Mouse (Mus musculus): Measurements from ENCODE around the gene Rpia.

The Rpia gene

DNA sequence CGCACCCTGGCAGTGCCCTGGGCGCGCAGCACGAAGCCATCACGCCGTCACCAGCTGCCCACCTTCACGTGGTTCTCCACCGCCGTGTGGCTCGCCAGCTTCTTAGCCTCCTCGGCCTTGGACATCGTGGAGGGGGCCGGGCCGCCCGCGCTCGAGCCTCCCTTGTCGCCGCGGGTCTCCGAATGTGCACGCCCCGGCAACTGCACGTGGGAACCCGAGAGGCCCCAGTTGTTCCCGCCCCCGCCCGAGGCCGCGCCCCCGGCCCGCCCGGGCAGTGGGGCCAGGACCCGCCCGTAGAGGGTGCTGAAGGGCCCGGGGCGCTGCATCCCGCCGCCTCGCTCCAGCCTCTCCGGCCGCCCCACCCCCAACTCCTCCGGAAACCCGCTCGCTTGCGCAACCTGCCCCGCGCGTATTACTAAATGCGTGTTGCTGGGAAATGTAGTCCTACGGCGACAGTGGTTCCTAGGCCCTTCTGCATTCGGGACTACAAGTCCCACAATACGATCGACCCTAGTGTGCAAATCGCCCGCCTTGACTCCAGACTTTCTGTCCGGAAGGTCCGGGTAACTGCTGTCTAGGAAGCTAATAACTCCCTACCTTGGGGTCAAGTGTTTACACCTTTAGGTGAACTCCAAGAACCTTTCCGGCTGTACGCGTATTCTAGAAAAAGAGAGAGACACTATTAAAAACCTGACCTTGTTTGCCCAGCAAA is at the start of gene Rpia:
TSS of gene Rpia (minus strand) at position 409 of the 712 bp plus-strand sequence.
- DNase-seq (ENCODE audit: low read depth, low spot score), result peak; percentile 95

DNA sequence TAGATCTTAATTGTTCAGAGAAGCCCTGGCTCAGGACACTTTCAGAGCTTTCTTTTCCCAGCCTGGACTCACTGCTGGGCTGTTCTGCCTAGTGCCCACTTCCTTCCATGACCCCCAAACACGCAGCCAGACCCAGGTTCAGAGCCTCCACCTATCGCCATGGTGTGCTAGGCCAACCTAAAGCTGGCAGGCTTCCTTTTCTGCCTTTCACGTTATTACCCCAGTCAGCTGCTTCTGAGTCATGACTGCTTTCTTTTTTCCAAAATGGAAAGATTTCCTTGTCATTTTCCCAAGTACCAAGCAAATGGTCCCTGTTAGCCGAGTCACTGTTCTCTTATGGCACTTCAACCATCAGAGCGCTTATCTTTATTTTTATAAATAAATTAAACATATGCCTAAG is 48.2 kb upstream of the Rpia start:
- no peak for DNase-seq (ENCODE audit: low read depth, low spot score)

DNA sequence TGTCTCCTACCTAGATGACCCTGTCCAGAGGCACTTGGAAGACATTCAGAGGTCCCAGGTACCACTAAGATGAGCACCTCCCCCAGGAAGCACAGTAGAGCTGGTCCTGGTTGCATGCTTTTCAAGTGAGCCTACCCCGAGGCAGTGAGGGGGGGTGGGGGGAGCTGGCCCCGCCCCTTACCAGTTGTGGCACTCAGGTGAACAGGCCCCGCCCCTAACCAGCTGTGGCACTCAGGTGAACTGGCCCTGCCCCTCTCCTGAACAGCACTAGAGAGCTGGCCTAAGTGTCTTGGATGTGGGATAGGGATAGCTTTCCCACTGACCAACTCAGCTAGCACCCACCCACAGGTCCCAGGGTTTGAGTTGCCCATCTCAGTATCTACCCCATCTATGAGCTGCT is 46.5 kb upstream of the Rpia start:
- DNase-seq (ENCODE audit: low read depth, low spot score), result no peak

DNA sequence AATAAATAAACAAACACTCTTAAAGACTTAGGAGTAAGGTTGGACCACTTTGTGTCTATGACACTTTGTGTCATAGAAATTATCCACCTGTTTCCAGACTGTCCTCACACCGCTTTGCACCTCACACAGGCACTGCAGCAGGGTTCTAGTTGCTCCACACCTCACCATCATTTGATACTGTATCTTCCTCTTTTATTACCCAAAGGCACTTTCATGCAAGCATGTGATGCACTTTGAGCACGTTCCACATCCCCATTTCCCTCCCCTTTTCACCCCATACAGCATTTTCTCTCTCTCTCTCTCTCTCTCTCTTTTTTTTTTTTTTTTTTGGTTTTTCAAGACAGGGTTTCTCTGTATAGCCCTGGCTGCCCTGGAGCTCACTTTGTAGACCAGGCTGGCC is 45.3 kb upstream of the Rpia start:
- DNase-seq (ENCODE audit: low read depth, low spot score), result no peak

DNA sequence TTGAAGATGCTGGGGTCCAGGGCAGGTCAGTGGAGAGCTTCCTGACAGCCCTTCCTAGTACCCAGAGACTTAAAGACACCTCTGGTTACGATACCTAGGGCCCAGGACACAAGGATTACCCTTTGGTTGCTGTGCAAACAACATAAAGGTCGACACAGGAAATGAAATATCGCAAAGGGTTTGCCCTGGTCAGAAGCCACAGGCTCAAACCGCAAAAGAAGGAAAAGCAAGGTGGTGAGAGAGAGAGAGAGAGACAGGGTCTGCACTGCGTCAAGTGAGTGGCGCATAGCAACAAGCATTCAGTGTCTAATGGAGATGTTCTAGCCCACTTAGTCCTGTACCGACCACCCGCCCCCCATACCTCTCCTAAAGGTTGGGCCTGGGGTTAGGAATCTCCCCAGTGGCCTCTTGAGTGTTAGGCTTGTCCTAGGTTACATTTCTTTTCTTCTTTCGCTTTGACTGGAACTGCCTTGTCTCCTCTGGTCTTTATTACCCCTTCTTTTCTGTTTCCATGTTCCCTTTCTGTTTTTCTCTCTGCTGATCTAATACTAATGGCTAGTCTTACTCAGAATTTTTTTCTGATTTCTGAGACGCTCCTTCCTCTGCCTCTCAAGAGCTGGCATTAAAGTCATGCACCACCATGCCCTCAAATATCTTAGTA is 39.3 kb upstream of the Rpia start:
- peak; percentile 12 for DNase-seq (ENCODE audit: low read depth, low spot score)

DNA sequence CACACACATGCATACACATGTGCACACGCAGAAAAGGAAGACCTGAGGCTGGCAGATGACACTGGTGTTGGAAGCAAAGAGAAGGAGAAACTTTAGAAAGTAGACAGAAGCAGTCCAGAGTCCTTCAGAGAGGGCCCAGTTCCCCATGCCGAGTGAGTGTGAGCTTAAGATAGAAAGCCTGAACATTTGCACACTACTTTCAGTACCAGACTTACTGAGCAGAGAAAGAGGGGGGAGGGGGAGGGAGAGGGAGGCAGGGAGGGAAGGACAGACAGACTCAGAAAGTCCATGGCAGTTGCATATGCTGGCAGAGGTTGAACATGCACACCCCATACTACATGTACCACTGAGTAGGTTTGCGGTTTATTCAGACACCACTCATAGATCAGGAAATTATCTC is 38.5 kb upstream of the Rpia start:
- DNase-seq (ENCODE audit: low read depth, low spot score), result peak; percentile 26

DNA sequence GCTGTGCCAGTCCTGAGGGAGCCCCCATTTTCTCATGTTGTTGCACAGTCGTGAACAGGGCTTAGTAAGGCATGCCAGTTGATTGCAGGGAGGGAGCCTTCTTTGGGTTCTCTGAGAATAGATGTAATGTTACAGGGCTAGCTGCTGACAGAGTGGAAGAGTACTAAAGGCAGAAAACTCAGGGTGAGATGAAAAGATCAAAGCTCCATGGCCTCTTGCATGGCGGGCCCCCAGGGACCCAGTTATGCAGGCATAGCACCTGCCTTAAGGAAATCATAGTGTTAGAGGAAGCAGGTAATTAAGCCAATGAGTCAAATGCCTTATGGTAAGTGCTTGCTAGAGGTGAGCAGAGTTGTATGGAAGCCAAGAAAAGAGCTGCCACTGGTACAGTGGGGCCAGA is 37.4 kb upstream of the Rpia start:
- no peak for DNase-seq (ENCODE audit: low read depth, low spot score)

DNA sequence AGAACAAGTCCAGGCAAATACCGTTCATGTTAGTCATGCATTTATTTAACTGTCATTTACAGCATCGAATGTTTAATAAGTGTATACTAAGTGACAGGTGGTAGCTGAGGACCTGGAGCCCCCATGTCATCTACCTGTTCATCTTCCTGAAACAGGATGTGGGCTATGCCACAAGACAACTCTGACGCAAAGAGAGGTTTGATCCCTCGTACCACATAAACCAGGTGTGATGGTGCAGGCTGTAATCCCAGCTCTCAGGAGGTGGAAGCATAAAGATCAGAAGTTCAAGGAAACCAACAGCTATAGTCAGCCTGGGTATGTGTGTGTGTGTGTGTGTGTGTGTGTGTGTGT is 32.9 kb upstream of the Rpia start:
- peak; percentile 94 for DNase-seq (ENCODE audit: low read depth, low spot score)

DNA sequence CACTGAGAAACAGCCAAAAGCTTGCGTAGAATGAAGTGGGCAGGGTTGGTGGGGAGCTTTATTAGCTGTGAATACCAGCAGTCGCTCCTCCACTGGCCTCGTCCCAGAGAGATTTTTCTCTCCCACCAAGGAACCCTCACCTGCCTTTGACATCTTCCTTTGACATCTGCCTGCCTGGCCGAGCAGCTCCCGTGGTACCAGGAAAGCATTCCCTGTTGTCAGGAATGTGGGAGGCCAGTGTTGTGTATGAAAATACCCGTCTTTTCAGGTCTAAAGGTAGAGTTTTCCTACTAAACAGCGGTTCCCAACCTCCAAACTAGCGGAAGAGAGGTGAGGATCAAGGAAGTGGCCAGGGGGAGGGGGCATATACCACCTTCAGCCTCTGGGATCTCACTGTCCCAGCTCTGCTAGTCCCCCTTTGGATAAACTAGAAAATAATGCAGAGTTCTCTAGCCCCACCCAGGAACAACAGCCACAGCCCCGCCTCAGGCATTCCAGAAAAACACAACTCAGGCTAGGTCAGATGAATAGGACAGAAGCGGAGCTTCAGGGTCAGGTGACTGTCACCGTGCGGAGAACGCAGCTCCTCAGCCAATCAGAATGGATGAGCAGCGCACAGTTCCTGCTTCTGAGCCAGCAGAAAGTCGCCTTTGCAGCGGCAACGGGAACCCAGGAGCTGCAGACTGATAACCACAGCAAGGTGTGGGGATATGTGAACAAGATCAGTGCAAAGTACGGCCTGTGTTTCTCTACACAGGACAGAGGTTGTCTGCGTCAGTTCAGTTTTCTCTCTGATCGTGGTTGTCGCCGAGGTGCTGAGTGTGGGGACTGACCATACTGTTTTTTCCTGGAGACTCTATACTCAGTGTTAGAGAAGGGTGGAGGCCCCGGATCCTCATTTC is 32.3 kb upstream of the Rpia start:
- DNase-seq (ENCODE audit: low read depth, low spot score), result peak; percentile 87

DNA sequence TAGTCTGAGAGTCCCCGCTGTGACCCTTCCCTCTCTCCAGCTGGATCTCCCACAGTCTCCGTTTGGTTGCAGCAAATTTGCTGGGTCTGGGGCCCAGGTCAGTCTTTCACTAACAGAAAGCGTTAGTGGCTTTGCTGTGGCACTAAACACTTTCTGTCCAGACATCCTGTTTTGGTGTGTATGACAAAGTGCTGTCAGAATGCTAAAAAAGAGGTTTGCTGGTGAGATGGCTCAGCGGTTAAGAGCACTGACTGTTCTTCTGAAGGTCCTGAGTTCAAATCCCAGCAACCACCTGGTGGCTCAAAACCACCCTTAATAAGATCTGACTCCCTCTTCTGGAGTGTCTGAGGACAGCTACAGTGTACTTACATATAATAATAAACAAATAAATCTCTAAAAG is 31.2 kb upstream of the Rpia start:
- DNase-seq (ENCODE audit: low read depth, low spot score), result peak; percentile 9

DNA sequence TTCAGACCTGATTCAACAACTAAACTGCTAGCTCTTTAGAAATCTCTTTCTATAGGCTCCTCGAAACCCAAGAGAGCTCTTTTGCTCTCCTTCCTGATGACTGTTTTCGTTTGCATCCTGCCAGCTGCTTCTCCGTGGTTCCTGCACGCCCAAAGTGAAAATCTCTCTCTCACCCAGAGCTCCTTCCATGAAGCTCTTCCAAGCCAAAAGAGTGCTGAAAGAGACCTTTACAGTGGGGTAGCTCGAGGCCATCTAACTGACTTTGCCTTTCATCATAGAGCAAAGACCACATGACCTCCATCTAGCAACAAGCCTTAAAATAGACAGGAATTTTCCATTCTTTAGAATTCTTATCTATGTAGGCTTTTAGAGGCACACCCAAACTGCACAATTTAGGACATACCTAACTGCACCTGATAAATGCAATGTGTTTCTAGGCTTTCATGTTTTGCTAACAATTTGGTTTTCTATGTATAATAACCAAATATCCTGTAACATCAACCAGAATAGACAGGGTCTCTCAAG is 30.4 kb upstream of the Rpia start:
- DNase-seq (ENCODE audit: low read depth, low spot score), result peak; percentile 3

DNA sequence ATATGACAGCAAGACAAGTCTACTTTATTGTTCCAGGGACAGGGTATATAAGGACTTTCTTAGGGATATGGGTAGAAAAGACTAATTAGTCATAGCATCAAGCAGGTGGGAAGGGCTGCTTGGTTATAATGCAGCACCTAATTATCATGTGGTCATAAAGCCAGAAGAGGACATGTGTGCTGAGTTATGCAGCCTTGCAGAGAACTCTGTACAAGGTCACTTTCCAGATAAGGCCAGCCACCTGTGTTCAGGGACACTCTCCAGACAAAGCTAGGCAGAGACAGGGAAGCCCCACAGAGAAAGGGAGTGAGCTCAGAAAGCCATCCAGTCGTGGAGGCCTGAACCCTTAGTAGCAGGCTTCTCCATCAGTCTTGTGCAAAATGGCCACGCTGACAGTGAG is 29.5 kb upstream of the Rpia start:
- no peak for DNase-seq (ENCODE audit: low read depth, low spot score)

DNA sequence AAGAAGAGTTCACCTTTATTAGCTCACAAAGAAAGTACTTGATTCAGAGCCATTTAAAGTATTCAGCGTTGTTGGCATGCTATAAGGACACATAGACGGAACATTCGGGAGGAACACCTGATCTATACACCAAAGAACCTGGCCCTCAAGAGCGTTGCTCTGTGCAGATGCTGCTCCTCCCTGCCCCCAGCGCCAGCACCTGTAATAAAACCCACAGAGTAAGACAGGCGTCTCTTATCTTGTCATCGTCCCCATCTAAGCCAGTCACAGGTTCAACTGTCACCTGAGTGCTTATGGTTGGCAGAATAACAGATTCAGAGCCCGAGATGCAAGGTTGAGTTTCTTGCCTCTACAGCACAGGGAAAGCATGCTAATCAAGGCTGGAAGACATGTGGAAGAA is 23.4 kb upstream of the Rpia start:
- DNase-seq (ENCODE audit: low read depth, low spot score), result peak; percentile 37

DNA sequence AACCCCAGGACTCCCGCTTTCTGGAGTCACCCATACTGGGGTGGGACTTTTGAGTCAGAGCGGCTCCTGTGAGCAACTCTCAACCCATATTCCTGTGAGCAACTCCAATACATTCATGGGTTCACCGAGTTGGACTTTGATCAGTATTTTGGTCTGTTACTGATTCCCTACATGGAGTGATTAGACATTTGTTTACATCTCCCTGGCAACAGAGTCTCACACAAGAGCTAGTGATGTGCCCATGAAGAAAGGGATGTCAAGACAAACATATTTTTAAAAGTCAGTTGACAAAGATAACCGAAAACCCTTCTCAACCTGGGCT is 22.6 kb upstream of the Rpia start:
- DNase-seq (ENCODE audit: low read depth, low spot score), result peak; percentile 24

DNA sequence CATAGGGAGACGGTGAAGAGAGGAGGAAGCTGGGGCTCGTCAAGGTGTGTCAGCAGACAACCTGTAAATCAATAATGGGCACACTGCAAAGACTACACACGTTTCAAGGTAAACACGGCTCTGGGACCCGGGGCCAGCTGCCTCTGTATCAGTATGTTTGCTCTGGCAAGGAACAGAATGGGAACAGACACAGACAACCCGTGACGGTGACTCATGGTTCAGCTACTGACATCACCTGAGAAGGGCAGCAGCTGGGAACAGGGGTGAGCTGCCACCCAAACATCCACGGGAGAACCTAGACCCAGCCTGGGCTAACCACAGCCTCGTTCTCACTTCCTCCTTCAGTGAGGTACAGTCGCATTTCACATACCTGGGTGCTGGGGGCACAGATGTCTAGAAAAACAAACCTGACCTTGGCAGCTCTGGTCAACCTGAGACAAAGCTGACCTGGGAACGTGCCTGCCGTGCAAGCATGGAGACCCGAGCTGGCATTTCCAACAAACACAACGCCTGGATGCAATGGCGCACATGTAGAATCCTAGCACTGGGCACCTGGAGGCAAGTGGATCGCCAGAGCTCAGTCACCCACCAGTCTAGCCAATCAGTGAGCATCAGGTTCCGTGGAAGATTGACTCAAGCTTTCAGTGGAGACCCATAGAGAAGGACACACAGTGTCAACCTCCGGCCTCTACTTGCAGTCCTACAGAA is 22.0 kb upstream of the Rpia start:
- DNase-seq (ENCODE audit: low read depth, low spot score), result peak; percentile 61

DNA sequence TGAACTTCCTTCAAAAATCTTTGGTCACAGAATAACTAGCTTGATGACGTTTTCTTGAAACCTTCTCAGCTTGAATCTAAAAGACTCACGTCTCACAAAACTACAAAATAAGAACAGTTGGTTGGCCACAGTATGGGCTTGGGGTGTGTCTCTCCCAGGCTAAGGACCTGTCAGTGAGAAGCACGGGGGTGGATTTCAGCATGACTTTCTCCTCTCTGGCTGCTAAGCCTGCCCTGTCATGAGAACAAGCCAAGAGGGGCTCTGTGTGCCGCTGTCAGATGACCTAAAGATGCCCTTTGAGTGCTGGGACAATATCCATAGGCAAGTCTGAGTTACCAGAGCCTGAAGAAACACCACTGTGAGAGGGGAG is 20.5 kb upstream of the Rpia start:
- DNase-seq (ENCODE audit: low read depth, low spot score), result no peak

DNA sequence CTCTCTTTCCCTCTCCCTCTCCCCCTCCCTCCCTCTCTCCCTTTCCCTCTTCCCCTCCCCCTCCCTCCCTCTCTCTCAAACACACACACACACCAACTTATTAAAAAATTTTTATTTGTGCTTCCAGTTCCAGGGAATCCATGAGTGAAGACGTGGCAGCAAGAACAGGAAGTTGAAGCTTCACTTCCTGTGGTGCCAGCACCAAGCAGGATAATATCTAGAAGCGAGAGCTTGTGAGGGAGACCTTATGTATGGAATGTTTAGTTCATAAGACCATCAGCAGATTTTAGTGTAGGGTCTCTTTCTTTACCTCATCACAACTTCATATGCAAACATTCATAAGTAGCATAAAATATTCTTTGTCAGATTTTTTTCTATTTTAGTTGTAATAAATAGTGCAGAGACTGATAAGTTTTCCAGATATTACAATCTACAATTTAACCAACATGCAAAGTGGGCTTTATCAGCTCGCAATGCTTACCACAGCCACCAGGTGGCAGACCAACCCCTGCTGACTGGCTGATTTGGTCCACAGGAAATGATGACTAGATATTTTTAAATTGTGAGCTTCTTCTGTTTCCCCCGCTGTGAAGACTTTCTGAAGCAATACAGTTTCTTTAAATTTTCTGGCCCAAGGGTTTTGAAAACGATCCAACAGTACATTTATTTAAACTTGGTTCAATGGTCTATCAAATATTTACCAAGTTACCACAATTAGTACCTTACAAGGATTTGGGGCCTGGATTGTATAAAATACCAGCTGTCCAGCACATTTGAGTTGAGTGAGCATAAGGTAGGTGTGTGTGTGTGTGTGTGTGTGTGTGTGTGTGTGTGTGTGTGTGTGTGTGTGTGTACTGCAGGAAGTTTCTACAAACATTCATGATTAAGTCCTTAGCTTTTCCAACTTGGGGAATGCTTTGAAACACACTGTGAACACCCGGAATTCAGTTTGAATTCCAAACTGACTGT is 19.8 kb upstream of the Rpia start:
- DNase-seq (ENCODE audit: low read depth, low spot score), result peak; percentile 80

DNA sequence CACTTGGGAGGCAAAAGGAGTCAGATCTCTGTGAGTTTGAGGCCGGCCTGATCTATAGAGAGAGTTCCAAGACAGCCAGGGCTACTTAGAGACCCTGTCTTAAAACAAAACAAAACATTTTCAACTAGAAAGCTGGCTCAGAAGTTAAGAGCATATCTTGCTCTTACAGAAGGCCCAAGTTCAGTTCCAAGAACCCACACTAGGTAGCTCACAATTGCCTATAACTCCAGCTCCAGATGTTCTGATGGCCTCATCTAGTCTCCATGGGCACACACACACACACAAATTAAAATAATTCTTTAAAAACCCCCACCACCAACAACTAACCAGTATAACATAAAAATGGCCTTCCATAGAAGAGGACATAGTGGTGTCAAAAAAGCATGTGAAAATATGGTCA is 18.5 kb upstream of the Rpia start:
- no peak for DNase-seq (ENCODE audit: low read depth, low spot score)

DNA sequence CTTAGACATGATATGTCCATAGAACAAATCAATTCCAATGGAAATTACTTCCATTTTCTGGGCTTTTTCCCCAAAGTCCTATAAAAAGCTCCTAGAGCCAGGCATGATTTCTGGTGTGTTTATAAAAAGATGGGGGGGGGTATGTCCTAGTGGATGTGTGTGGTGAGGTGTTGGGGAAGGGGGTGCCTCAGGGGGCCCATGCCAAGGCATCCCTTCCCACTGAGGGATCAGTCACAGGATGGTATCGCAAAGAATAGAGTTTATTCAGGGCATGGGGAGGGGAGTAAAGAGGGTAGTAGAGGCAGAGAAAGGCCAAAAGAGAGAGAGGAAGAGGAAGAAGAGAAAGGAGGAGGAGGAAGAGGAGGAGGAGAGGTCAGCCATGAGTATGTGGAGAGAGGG is 14.5 kb upstream of the Rpia start:
- DNase-seq (ENCODE audit: low read depth, low spot score), result no peak

DNA sequence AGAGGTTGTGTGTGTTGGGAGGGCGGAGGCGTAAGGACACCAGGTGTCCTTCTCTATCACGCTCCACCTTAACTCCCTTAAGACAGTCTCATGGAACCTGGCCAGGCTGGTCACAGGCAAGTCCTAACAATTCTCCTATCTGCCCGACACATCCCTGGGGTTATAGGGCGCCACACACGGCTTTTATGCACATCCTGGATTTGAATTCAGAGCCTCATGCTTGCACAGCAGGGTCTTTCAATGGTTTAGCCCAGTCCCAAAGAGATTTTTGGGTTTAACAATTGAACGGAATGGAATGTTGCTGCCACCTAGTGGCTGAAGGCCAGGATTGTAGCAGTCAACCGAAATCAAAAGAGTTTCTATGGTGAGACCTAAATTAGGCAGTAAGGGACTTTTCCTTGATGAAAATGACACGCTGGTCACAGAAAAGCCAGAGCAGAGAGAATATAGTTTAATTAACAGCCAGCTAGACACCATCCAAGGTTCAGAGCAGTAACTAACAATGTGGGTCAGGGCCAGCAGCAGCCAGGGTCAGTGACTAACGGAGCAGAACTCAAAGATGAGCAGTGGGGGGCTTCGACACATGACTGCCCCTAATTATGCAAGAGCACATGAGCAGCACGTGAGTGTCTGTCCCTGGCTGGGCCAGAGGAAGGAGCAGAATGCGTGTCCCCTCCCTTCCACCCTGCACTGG is 13.9 kb upstream of the Rpia start:
- DNase-seq (ENCODE audit: low read depth, low spot score), result peak; percentile 77
